Mouse (Mus musculus) liver, adult 2 months (tissue): ENCODE measurements around the gene Hist1h4m. TPM values are rescaled to one million over a fixed set of nuclear protein-coding genes. Genes with fewer than 3 reads are reported as not detected.
"Not testable (repeated sequence)": the region's sequence is repeated elsewhere in the genome, so short reads cannot be mapped to it uniquely, and the experiment has no call there.

Experiments
- DNase-seq: peaks from one replicate; pipeline ENCODE4 v3.0.0-alpha.2; 2011; ENCODE audit warnings: low read depth, low spot score; ENCODE audit errors: extremely low read depth
- H3K27ac ChIP-seq: fragments of 200-500 bp; replicated peaks from 2 replicates; pipeline ENCODE4 v1.5.1; 2012; ENCODE audit warnings: low read depth, mild to moderate bottlenecking, control low read depth, inconsistent platforms, low read length; ENCODE audit not compliant: insufficient read depth
- H3K27me3 ChIP-seq: fragments of 200-500 bp; 2 replicates; pipeline ENCODE4 v1.6.1; 2012; ENCODE audit warnings: mild to moderate bottlenecking, moderate library complexity, low read length, inconsistent platforms; ENCODE audit not compliant: control insufficient read depth, insufficient read depth
- H3K36me3 ChIP-seq: fragments of 200-500 bp; 2 replicates; pipeline ENCODE4 v1.6.1; 2012; ENCODE audit warnings: low read length, inconsistent platforms; ENCODE audit not compliant: control insufficient read depth, insufficient read depth
- H3K4me1 ChIP-seq: fragments of 200-500 bp; 2 replicates; pipeline ENCODE4 v1.6.1; 2011; ENCODE audit warnings: low read length; ENCODE audit not compliant: control insufficient read depth, insufficient read depth
- H3K4me3 ChIP-seq: fragments of 200-500 bp; 2 replicates; pipeline ENCODE4 v1.5.1; 2011; ENCODE audit warnings: low read depth, mild to moderate bottlenecking, control low read depth, low read length, moderate library complexity; ENCODE audit not compliant: insufficient read depth
- H3K79me2 ChIP-seq: fragments of 200-500 bp; 2 replicates; pipeline ENCODE4 v1.6.1; 2012; ENCODE audit warnings: inconsistent platforms, mild to moderate bottlenecking, low read length, moderate library complexity; ENCODE audit not compliant: control insufficient read depth, insufficient read depth
- H3K9ac ChIP-seq: fragments of 200-500 bp; 2 replicates; pipeline ENCODE4 v1.6.1; 2012; ENCODE audit warnings: low read depth, mild to moderate bottlenecking, control low read depth, inconsistent platforms, low read length
- CTCF ChIP-seq: fragments of 200-500 bp; IDR thresholded peaks from 2 replicates; pipeline ENCODE4 v1.5.1; 2011; ENCODE audit warnings: low read depth, low read length, control low read depth
- POLR2A ChIP-seq: fragments of 200-500 bp; IDR thresholded peaks from 2 replicates; pipeline ENCODE4 v1.6.1; 2011; ENCODE audit warnings: low read length, control low read depth; ENCODE audit not compliant: insufficient read depth; ENCODE audit errors: extremely low read depth
- WGBS: fragments of 180-500 bp; shearing (Covaris S2); methylation state at CpG from one replicate; pipeline ENCODE4 v1.1.7; 2018; 5-methylcytosine and 5-hydroxymethylcytosine counted together
- polyA plus RNA-seq: library from polyadenylated mRNA; depleted of rRNA; stranded (reverse); fragments of >200 nt; gene quantifications from 2 replicates; pipeline ENCODE4 v1.2.3, GENCODE M21; 2012
- total RNA-seq: library from RNA; depleted of rRNA; stranded (reverse); fragments of >200 nt; gene quantifications from 2 replicates; pipeline ENCODE4 v1.2.3, GENCODE M21; 2014

Hist1h4m gene
- total and polyA plus RNA-seq, 2 experiments: 0.74 TPM; not detected in 1

GRCm38 (mm10) chr13:21782361-21783254 lies 28.9 kb upstream of the Hist1h4m start:
- H3K4me3 ChIP-seq: peak overlapping the region; percentile 40; the same call in 1 of the 2 replicates
- H3K79me2 ChIP-seq, DNase-seq, H3K4me1 ChIP-seq, H3K9ac ChIP-seq, H3K27me3 ChIP-seq, H3K36me3 ChIP-seq, H3K27ac ChIP-seq: not testable (repeated sequence)
- TF ChIP-seq POLR2A: 0 out of 2 replicates have a peak, but pooled peaks have one; percentile 42
- WGBS: 10% methylated on average over 17 of the region's 35 CpGs

GRCm38 (mm10) chr13:21783255-21783617 lies 28.3 kb upstream of the Hist1h4m start, which contains the start of gene Hist1h3i:
TSS of gene Hist1h3i (minus strand) at chr13:21783370.
- under 1% methylated on average over 17 of the region's 20 CpGs for WGBS
- Histone ChIP-seq H3K4me3 (peak within 1 kb of the TSS; percentile 56; the same call in 1 of the 2 replicates), H3K79me2 (no peaks in the 10 kb centered on the region), H3K36me3 (no peaks in the 10 kb centered on the region), H3K27ac (no peak within 1 kb of the TSS), H3K9ac (no peak within 1 kb of the TSS), H3K27me3 (no peaks in the 10 kb centered on the region), H3K4me1 (peaks cover 8% of the 10 kb centered on the region)
- DNase-seq: peak; percentile 70
- TF ChIP-seq CTCF (no peak), POLR2A (0 out of 2 replicates have a peak, but pooled peaks have one; percentile 6)

- 7% methylated on average over 9 of the region's 9 CpGs for WGBS
- TF ChIP-seq CTCF (no peak), POLR2A (no peak)
- H3K36me3 ChIP-seq: no peaks in the 10 kb centered on the region
- DNase-seq: no peak
- H3K79me2 ChIP-seq: no peaks in the 10 kb centered on the region
- H3K27ac ChIP-seq: no peak overlapping the region
- H3K9ac ChIP-seq: no peak overlapping the region
- H3K4me1 ChIP-seq: peaks cover 8% of the 10 kb centered on the region
- H3K27me3 ChIP-seq: no peaks in the 10 kb centered on the region; the same call in 1 of the 2 replicates
- H3K4me3 ChIP-seq: peak overlapping the region; percentile 42; the same call in 1 of the 2 replicates
Observed at GRCm38 (mm10) chr13:21783734-21784161, 27.8 kb upstream of the Hist1h4m start.

GRCm38 (mm10) chr13:21784311-21784710 lies 27.2 kb upstream of the Hist1h4m start:
- TF ChIP-seq CTCF: no peak
- TF ChIP-seq POLR2A: no peak
- H3K27ac ChIP-seq: no peak overlapping the region

GRCm38 (mm10) chr13:21786189-21786898 lies 25.2 kb upstream of the Hist1h4m start:
- Histone ChIP-seq H3K27ac (no peak overlapping the region), H3K79me2 (no peaks in the 10 kb centered on the region), H3K4me1 (peaks cover 4% of the 10 kb centered on the region), H3K36me3 (no peaks in the 10 kb centered on the region), H3K27me3 (no peaks in the 10 kb centered on the region; the same call in 1 of the 2 replicates), H3K9ac (peak overlapping the region; percentile 60; the same call in 1 of the 2 replicates), H3K4me3 (peak overlapping the region; percentile 44; the same call in 1 of the 2 replicates)
- 12% methylated on average over 8 of the region's 8 CpGs for WGBS
- DNase-seq: no peak
- TF ChIP-seq POLR2A (no peak), CTCF (no peak)

More at GRCm38 (mm10) chr13:21784311-21784710, 27.2 kb upstream of the Hist1h4m start:
- no peak for DNase-seq
- H3K9ac ChIP-seq: no peak overlapping the region
- 75% methylated on average over 6 of the region's 6 CpGs for WGBS
- H3K79me2 ChIP-seq: no peaks in the 10 kb centered on the region
- H3K4me1 ChIP-seq: peaks cover 8% of the 10 kb centered on the region
- H3K4me3 ChIP-seq: no peak overlapping the region
- no peaks in the 10 kb centered on the region for H3K36me3 ChIP-seq
- H3K27me3 ChIP-seq: no peaks in the 10 kb centered on the region; the same call in 1 of the 2 replicates

GRCm38 (mm10) chr13:21786899-21787629 lies 24.5 kb upstream of the Hist1h4m start, which contains the start of the genes Hist1h2an and Hist1h2bp:
TSS of gene Hist1h2an (minus strand) at chr13:21787218.
TSS of gene Hist1h2bp (plus strand) at chr13:21787461.
- DNase-seq: peak; percentile 77
- not testable (repeated sequence) for H3K79me2 ChIP-seq, H3K4me1 ChIP-seq, H3K27me3 ChIP-seq, H3K36me3 ChIP-seq, H3K27ac ChIP-seq
- peak within 1 kb of the TSS; percentile 44; the same call in 1 of the 2 replicates for H3K4me3 ChIP-seq
- peak within 1 kb of the TSS; percentile 60; the same call in 1 of the 2 replicates for H3K9ac ChIP-seq
- under 1% methylated on average over 43 of the region's 63 CpGs for WGBS
